Mouse (Mus musculus): ENCODE measurements around the gene Actl7b. TPM values are rescaled to one million over a fixed set of nuclear protein-coding genes. Genes with fewer than 3 reads are reported as not detected.

Actl7b gene
- total and polyA plus RNA-seq, 3 experiments = not detected

GRCm38 (mm10) chr4:56721469-56721868, 19.8 kb downstream of the Actl7b start:
- no peaks in the 10 kb centered on the region for H3K4me1 ChIP-seq (ENCODE audit: control insufficient read depth in 1 of 2, insufficient read depth in 2 of 2, low read length in 2 of 2)
- no peak overlapping the region for H3K4me3 ChIP-seq (ENCODE audit: control insufficient read depth in 1 of 2, insufficient read depth in 1 of 2, low read depth in 2 of 2, low read length in 2 of 2)
- H3K27ac ChIP-seq (ENCODE audit: control insufficient read depth, low read depth, low read length) = no peak overlapping the region
- no peaks in the 10 kb centered on the region for H3K79me2 ChIP-seq (ENCODE audit: control insufficient read depth, insufficient read depth, low read length, poor library complexity)
- H3K27me3 ChIP-seq (ENCODE audit: control insufficient read depth in 1 of 2, insufficient read depth in 2 of 2, low read length in 2 of 2) = no peaks in the 10 kb centered on the region; a peak in 1 of 4 replicates
- DNase-seq (ENCODE audit: low read depth, low spot score) = peak; percentile 49
- no peak overlapping the region for H3K9ac ChIP-seq (ENCODE audit: control insufficient read depth, low read depth, low read length, poor library complexity, severe bottlenecking)
- no peaks in the 10 kb centered on the region for H3K9me3 ChIP-seq (replicated peaks; ENCODE audit: insufficient read depth, low read length)
- no peaks in the 10 kb centered on the region for H3K36me3 ChIP-seq (ENCODE audit: control insufficient read depth in 1 of 2, insufficient read depth in 2 of 2, low read length in 2 of 2)
- TF ChIP-seq EP300 (IDR thresholded peaks at IDR 0.05; ENCODE audit: low read depth in 1 of 2, low read length in 2 of 2) = no peak
- peak; percentile 53 for TF ChIP-seq SMC3 (IDR thresholded peaks at IDR 0.05; ENCODE audit: low read depth, low read length)
- no peak for TF ChIP-seq UBTF (IDR thresholded peaks at IDR 0.05; ENCODE audit: borderline replicate concordance, insufficient read depth, low read depth, low read length)
- TF ChIP-seq USF2 (IDR thresholded peaks at IDR 0.05; ENCODE audit: borderline replicate concordance in 1 of 2, insufficient read depth in 1 of 2, low read depth in 1 of 2, low read length in 2 of 2) = no peak
- peak; percentile 58 to 68 (median 68) for TF ChIP-seq CTCF (IDR thresholded peaks at IDR 0.05 in 2 of 3, conservative IDR thresholded peaks at IDR 0.05 in 1 of 3; ENCODE audit: control insufficient read depth in 1 of 3, insufficient read depth in 1 of 3, low read depth in 2 of 3, low read length in 3 of 3, poor library complexity in 1 of 3, severe bottlenecking in 1 of 3)
- TF ChIP-seq RAD21 (IDR thresholded peaks at IDR 0.05; ENCODE audit: low read depth, low read length) = peak; percentile 12
- TF ChIP-seq JUND (IDR thresholded peaks at IDR 0.05; ENCODE audit: low read depth, low read length) = no peak
- TF ChIP-seq ZC3H11A (IDR thresholded peaks at IDR 0.05; ENCODE audit: low read depth, low read length) = no peak
- TF ChIP-seq GATA1 (IDR thresholded peaks at IDR 0.05; ENCODE audit: low read depth, low read length) = no peak
- TF ChIP-seq SIN3A (IDR thresholded peaks at IDR 0.05; ENCODE audit: low read length) = no peak

GRCm38 (mm10) chr4:56720403-56720802, 20.8 kb downstream of the Actl7b start:
- Histone ChIP-seq H3K4me3 (ENCODE audit: control insufficient read depth in 1 of 2, insufficient read depth in 1 of 2, low read depth in 2 of 2, low read length in 2 of 2) (no peak overlapping the region), H3K79me2 (ENCODE audit: control insufficient read depth, insufficient read depth, low read length, poor library complexity) (no peaks in the 10 kb centered on the region), H3K9me3 (replicated peaks; ENCODE audit: insufficient read depth, low read length) (no peaks in the 10 kb centered on the region), H3K9ac (ENCODE audit: control insufficient read depth, low read depth, low read length, poor library complexity, severe bottlenecking) (no peak overlapping the region), H3K4me1 (ENCODE audit: control insufficient read depth in 1 of 2, insufficient read depth in 2 of 2, low read length in 2 of 2) (no peaks in the 10 kb centered on the region), H3K27me3 (ENCODE audit: control insufficient read depth in 1 of 2, insufficient read depth in 2 of 2, low read length in 2 of 2) (no peaks in the 10 kb centered on the region; a peak in 1 of 4 replicates), H3K36me3 (ENCODE audit: control insufficient read depth in 1 of 2, insufficient read depth in 2 of 2, low read length in 2 of 2) (no peaks in the 10 kb centered on the region), H3K27ac (ENCODE audit: control insufficient read depth, low read depth, low read length) (no peak overlapping the region)
- TF ChIP-seq UBTF (IDR thresholded peaks at IDR 0.05; ENCODE audit: borderline replicate concordance, insufficient read depth, low read depth, low read length) (no peak), ZMIZ1 (IDR thresholded peaks at IDR 0.05; ENCODE audit: low read depth, low read length) (no peak), SMC3 (IDR thresholded peaks at IDR 0.05; ENCODE audit: low read depth, low read length) (no peak), CHD1 (IDR thresholded peaks at IDR 0.05; ENCODE audit: low read depth, low read length) (no peak)
- DNase-seq (ENCODE audit: low read depth, low spot score) = no peak

GRCm38 (mm10) chr4:56719456-56719855, 21.8 kb downstream of the Actl7b start:
- H3K4me1 ChIP-seq (ENCODE audit: control insufficient read depth in 1 of 2, insufficient read depth in 2 of 2, low read length in 2 of 2) = no peaks in the 10 kb centered on the region

More at GRCm38 (mm10) chr4:56719456-56719855, 21.8 kb downstream of the Actl7b start:
- Histone ChIP-seq H3K79me2 (ENCODE audit: control insufficient read depth, insufficient read depth, low read length, poor library complexity) (no peaks in the 10 kb centered on the region), H3K36me3 (ENCODE audit: control insufficient read depth in 1 of 2, insufficient read depth in 2 of 2, low read length in 2 of 2) (no peaks in the 10 kb centered on the region), H3K27ac (ENCODE audit: control insufficient read depth, low read depth, low read length) (no peak overlapping the region), H3K9ac (ENCODE audit: control insufficient read depth, low read depth, low read length, poor library complexity, severe bottlenecking) (no peak overlapping the region), H3K4me3 (ENCODE audit: control insufficient read depth in 1 of 2, insufficient read depth in 1 of 2, low read depth in 2 of 2, low read length in 2 of 2) (no peak overlapping the region), H3K27me3 (ENCODE audit: control insufficient read depth in 1 of 2, insufficient read depth in 2 of 2, low read length in 2 of 2) (no peaks in the 10 kb centered on the region), H3K9me3 (replicated peaks; ENCODE audit: insufficient read depth, low read length) (no peaks in the 10 kb centered on the region)
- no peak for TF ChIP-seq POLR2AphosphoS2 (IDR thresholded peaks at IDR 0.05; ENCODE audit: low read length)
- no peak for DNase-seq (ENCODE audit: low read depth, low spot score)
